Mouse (Mus musculus) neural tube, embryonic 11.5 days (tissue): ENCODE measurements at regions not wholly inside any gene's neighbourhood (a gene's known extent, or its start where the extent isn't known, plus 50 kb on each side); places are given as distances from the start of the nearest gene placed in this dataset.

Experiments used
- ATAC-seq: fragments of 200-750 bp; cut with Nextera tagmentation; 2 replicates; pipeline ENCODE4 v1.8.0; 2017; ENCODE audit warnings: moderate number of reproducible peaks, mild to moderate bottlenecking, moderate TSS enrichment, moderate library complexity; ENCODE audit not compliant: insufficient read depth, low FRiP score, low TSS enrichment
- DNase-seq: peaks from one replicate; pipeline ENCODE4 v3.0.0-alpha.2; 2015; ENCODE audit warnings: low spot score
- H3K27ac ChIP-seq: fragments of 300-500 bp; sonication (generic); 2 replicates; pipeline ENCODE4 v1.5.1; 2014; ENCODE audit warnings: low read depth, mild to moderate bottlenecking, low read length
- H3K27me3 ChIP-seq: fragments of 300-500 bp; sonication (generic); 2 replicates; pipeline ENCODE4 v1.6.1; 2014; ENCODE audit warnings: mild to moderate bottlenecking, low read length, mixed read lengths; ENCODE audit not compliant: control insufficient read depth, insufficient read depth
- H3K36me3 ChIP-seq: fragments of 300-500 bp; sonication (generic); 2 replicates; pipeline ENCODE4 v1.6.1; 2014; ENCODE audit warnings: mild to moderate bottlenecking, low read length, moderate library complexity, mixed read lengths; ENCODE audit not compliant: control insufficient read depth, insufficient read depth
- H3K4me1 ChIP-seq: fragments of 300-500 bp; sonication (generic); 2 replicates; pipeline ENCODE4 v1.6.1; 2014; ENCODE audit warnings: low read length, mixed read lengths; ENCODE audit not compliant: control insufficient read depth, insufficient read depth
- H3K4me2 ChIP-seq: fragments of 300-500 bp; sonication (generic); 2 replicates; pipeline ENCODE4 v1.6.1; 2014; ENCODE audit warnings: low read depth, mild to moderate bottlenecking, moderate library complexity
- H3K4me3 ChIP-seq: fragments of 300-500 bp; sonication (generic); 2 replicates; pipeline ENCODE4 v1.5.1; 2014; ENCODE audit warnings: low read depth, low read length
- H3K9ac ChIP-seq: fragments of 300-500 bp; sonication (generic); 2 replicates; pipeline ENCODE4 v1.6.1; 2014; ENCODE audit warnings: mild to moderate bottlenecking, low read length
- H3K9me3 ChIP-seq: fragments of 300-500 bp; sonication (generic); 2 replicates; pipeline ENCODE4 v1.6.1; 2016; ENCODE audit warnings: low read length; ENCODE audit not compliant: control insufficient read depth
- WGBS: fragments of 180-500 bp; shearing (Covaris S2); extraction: QIAGEN DNeasy Blood & Tissue Kit; methylation state at CpG from one replicate; pipeline ENCODE4 v1.1.7; 2014; 5-methylcytosine and 5-hydroxymethylcytosine counted together

GRCm38 (mm10) chr13:83124651-83125050, 379.2 kb upstream of the Mef2c start:
- Histone ChIP-seq H3K4me2 (no peak overlapping the region), H3K27ac (no peak overlapping the region), H3K4me1 (no peaks in the 10 kb centered on the region), H3K9me3 (no peaks in the 10 kb centered on the region), H3K36me3 (no peaks in the 10 kb centered on the region), H3K4me3 (no peak overlapping the region), H3K27me3 (no peaks in the 10 kb centered on the region), H3K9ac (no peak overlapping the region)
- DNase-seq (no peak), ATAC-seq (no peak)
- 84% methylated on average over 2 of the region's 2 CpGs for WGBS

GRCm38 (mm10) chr13:83126438-83126837, 377.4 kb upstream of the Mef2c start:
- H3K27me3 ChIP-seq: no peaks in the 10 kb centered on the region
- H3K4me1 ChIP-seq: no peaks in the 10 kb centered on the region
- 94% methylated on average over 2 of the region's 2 CpGs for WGBS
- ATAC-seq: no peak
- H3K27ac ChIP-seq: no peak overlapping the region
- H3K9ac ChIP-seq: no peak overlapping the region
- DNase-seq: no peak
- H3K4me2 ChIP-seq: no peak overlapping the region
- H3K36me3 ChIP-seq: no peaks in the 10 kb centered on the region
- H3K9me3 ChIP-seq: no peaks in the 10 kb centered on the region
- no peak overlapping the region for H3K4me3 ChIP-seq

- 35% methylated on average over 7 of the region's 7 CpGs for whole genome bisulfite sequencing
- Histone ChIP-seq H3K27me3 (no peaks in the 10 kb centered on the region), H3K9me3 (no peaks in the 10 kb centered on the region), H3K4me2 (no peak overlapping the region), H3K27ac (no peak overlapping the region), H3K36me3 (no peaks in the 10 kb centered on the region), H3K4me3 (no peak overlapping the region), H3K4me1 (no peaks in the 10 kb centered on the region), H3K9ac (no peak overlapping the region)
- ATAC-seq (no peak), DNase-seq (peak; percentile 9)
Observed at GRCm38 (mm10) chr13:83131129-83131981, 372.5 kb upstream of the Mef2c start.

- 54% methylated on average over 1 of the region's 1 CpGs for WGBS
- Histone ChIP-seq H3K4me2 (no peak overlapping the region), H3K9ac (no peak overlapping the region), H3K9me3 (no peaks in the 10 kb centered on the region), H3K27me3 (no peaks in the 10 kb centered on the region), H3K27ac (no peak overlapping the region), H3K4me1 (no peaks in the 10 kb centered on the region), H3K4me3 (no peak overlapping the region), H3K36me3 (no peaks in the 10 kb centered on the region)
- DNase-seq: no peak
- no peak for ATAC-seq
Observed at GRCm38 (mm10) chr13:83131982-83132354, 371.9 kb upstream of the Mef2c start.

- no peak overlapping the region for H3K9ac ChIP-seq
- no peaks in the 10 kb centered on the region for H3K27me3 ChIP-seq
- H3K4me1 ChIP-seq: no peaks in the 10 kb centered on the region
- WGBS: 84% methylated on average over 7 of the region's 7 CpGs
- H3K9me3 ChIP-seq: no peaks in the 10 kb centered on the region
- DNase-seq (no peak), ATAC-seq (no peak)
- no peak overlapping the region for H3K27ac ChIP-seq
- H3K4me2 ChIP-seq: no peak overlapping the region
- no peaks in the 10 kb centered on the region for H3K36me3 ChIP-seq
- no peak overlapping the region for H3K4me3 ChIP-seq
Observed at GRCm38 (mm10) chr13:83132671-83133638, 370.9 kb upstream of the Mef2c start.

GRCm38 (mm10) chr13:83143316-83143715, 360.5 kb upstream of the Mef2c start:
- DNase-seq (peak; percentile 15), ATAC-seq (no peak; the same call in 1 of the 2 replicates)
- Histone ChIP-seq H3K4me1 (no peaks in the 10 kb centered on the region), H3K27me3 (no peaks in the 10 kb centered on the region), H3K36me3 (no peaks in the 10 kb centered on the region), H3K4me2 (no peak overlapping the region), H3K9ac (no peak overlapping the region), H3K4me3 (no peak overlapping the region), H3K27ac (no peak overlapping the region), H3K9me3 (no peaks in the 10 kb centered on the region)
- 39% methylated on average over 3 of the region's 3 CpGs for WGBS

- Histone ChIP-seq H3K4me3 (no peak overlapping the region), H3K4me2 (no peak overlapping the region), H3K27me3 (no peaks in the 10 kb centered on the region), H3K9ac (no peak overlapping the region), H3K36me3 (no peaks in the 10 kb centered on the region), H3K27ac (no peak overlapping the region), H3K9me3 (no peaks in the 10 kb centered on the region), H3K4me1 (no peaks in the 10 kb centered on the region)
- ATAC-seq (no peak), DNase-seq (no peak)
- WGBS: 71% methylated on average over 1 of the region's 1 CpGs
Observed at GRCm38 (mm10) chr13:83154626-83155124, 349.2 kb upstream of the Mef2c start.

- 55% methylated on average over 2 of the region's 2 CpGs for WGBS
- no peak for DNase-seq
- no peaks in the 10 kb centered on the region for H3K9me3 ChIP-seq
- H3K27me3 ChIP-seq: no peaks in the 10 kb centered on the region
- no peaks in the 10 kb centered on the region for H3K4me1 ChIP-seq
- H3K9ac ChIP-seq: no peak overlapping the region
- no peak for ATAC-seq
- no peaks in the 10 kb centered on the region for H3K36me3 ChIP-seq
- H3K27ac ChIP-seq: no peak overlapping the region
- no peak overlapping the region for H3K4me3 ChIP-seq
- no peak overlapping the region for H3K4me2 ChIP-seq
Observed at GRCm38 (mm10) chr13:83159969-83160368, 343.9 kb upstream of the Mef2c start.
